Mouse (Mus musculus) CH12.LX (cell line): ENCODE results near the gene Ptprd. TPM values are rescaled to one million over a fixed set of nuclear protein-coding genes. Genes with fewer than 3 reads are reported as not detected.

Source experiments
- DNase-seq: peaks from one replicate; pipeline ENCODE4 v3.0.0-alpha.2; 2013; ENCODE audit errors: extremely low read depth
- H3K27ac ChIP-seq: 2 replicates; pipeline ENCODE4 v1.5.1; 2012; ENCODE audit warnings: low read depth, mild to moderate bottlenecking, control low read depth, moderate library complexity; ENCODE audit not compliant: insufficient read depth
- H3K27me3 ChIP-seq: replicated peaks from 2 replicates; pipeline ENCODE3; 2012; ENCODE audit warnings: inconsistent platforms
- H3K36me3 ChIP-seq, 2 experiments: replicated peaks in 1 of 2; 2 replicates each; pipeline versions ENCODE3 to v1.6.1; 2012; ENCODE audit warnings: inconsistent platforms in 1 of 2, low read length in 1 of 2, mild to moderate bottlenecking in 1 of 2, mixed read lengths in 1 of 2, moderate library complexity in 1 of 2; ENCODE audit not compliant: control insufficient read depth in 1 of 2, insufficient read depth in 1 of 2
- H3K4me1 ChIP-seq, 2 experiments: 2 replicates each; pipeline ENCODE4 v1.6.1; 2012; ENCODE audit warnings: inconsistent platforms in 1 of 2, moderate library complexity in 1 of 2; ENCODE audit not compliant: insufficient read depth in 2 of 2, control insufficient read depth in 1 of 2
- H3K4me2 ChIP-seq: 2 replicates; pipeline ENCODE4 v1.6.1; 2012; ENCODE audit warnings: low read depth, mild to moderate bottlenecking, control low read depth; ENCODE audit not compliant: poor library complexity, insufficient read depth, severe bottlenecking
- H3K4me3 ChIP-seq, 3 experiments: fragments of 150-350 bp in 1 of 3; sonication (generic) in 1 of 3; replicated peaks in 1 of 3; 2 replicates each; pipeline versions ENCODE3 to v1.5.1; 2011 to 2012; ENCODE audit warnings: low read depth in 2 of 3, low read length in 2 of 3, mild to moderate bottlenecking in 2 of 3, moderate library complexity in 2 of 3, control low read depth in 1 of 3, improper control_type of control experiment in 1 of 3, inconsistent platforms in 1 of 3, mixed read lengths in 1 of 3; ENCODE audit not compliant: poor library complexity in 1 of 3
- H3K79me2 ChIP-seq: replicated peaks from 2 replicates; pipeline ENCODE4 v1.6.1; 2012; ENCODE audit warnings: mild to moderate bottlenecking, moderate library complexity; ENCODE audit not compliant: control insufficient read depth, poor library complexity, insufficient read depth, severe bottlenecking; ENCODE audit errors: extremely low read depth
- H3K9ac ChIP-seq: 2 replicates; pipeline ENCODE4 v1.6.1; 2012; ENCODE audit warnings: low read depth, mild to moderate bottlenecking, control low read depth, moderate library complexity; ENCODE audit not compliant: insufficient read depth
- H3K9me3 ChIP-seq: replicated peaks from 2 replicates; pipeline ENCODE3; 2012; ENCODE audit warnings: low read length, inconsistent platforms, mixed read lengths
- BHLHE40 ChIP-seq: IDR thresholded peaks from 2 replicates; pipeline ENCODE4 v1.6.1; 2011; ENCODE audit warnings: mild to moderate bottlenecking, low read depth, low read length, improper control_type of control experiment
- CHD1 ChIP-seq: IDR thresholded peaks from 2 replicates; pipeline ENCODE4 v1.6.1; 2012; ENCODE audit warnings: low read depth, low read length, improper control_type of control experiment, inconsistent platforms
- CHD2 ChIP-seq: IDR thresholded peaks from 2 replicates; pipeline ENCODE4 v1.6.1; 2011; ENCODE audit warnings: low read length, improper control_type of control experiment
- CTCF ChIP-seq, 2 experiments: IDR thresholded peaks in 1 of 2; conservative IDR thresholded peaks in 1 of 2; 2 replicates each; pipeline ENCODE4 v1.5.1; 2011 to 2012; ENCODE audit warnings: low read depth in 2 of 2, low read length in 2 of 2, improper control_type of control experiment in 1 of 2, inconsistent platforms in 1 of 2, mild to moderate bottlenecking in 1 of 2, moderate library complexity in 1 of 2
- E2F4 ChIP-seq: IDR thresholded peaks from 2 replicates; pipeline ENCODE4 v1.6.1; 2011; ENCODE audit warnings: low read depth, low read length, improper control_type of control experiment; ENCODE audit not compliant: insufficient replicate concordance
- ELF1 ChIP-seq: IDR thresholded peaks from 2 replicates; pipeline ENCODE4 v1.6.1; 2014; ENCODE audit warnings: low read depth, mild to moderate bottlenecking, inconsistent platforms, low read length, improper control_type of control experiment
- GABPA ChIP-seq: IDR thresholded peaks from 2 replicates; pipeline ENCODE4 v1.6.1; 2012; ENCODE audit warnings: low read depth, low read length, improper control_type of control experiment, inconsistent platforms; ENCODE audit not compliant: insufficient replicate concordance
- HCFC1 ChIP-seq: IDR thresholded peaks from 2 replicates; pipeline ENCODE4 v1.6.1; 2012; ENCODE audit warnings: low read depth, mild to moderate bottlenecking, inconsistent platforms, low read length, improper control_type of control experiment
- IRF4 ChIP-seq: IDR thresholded peaks from 2 replicates; pipeline ENCODE4 v1.6.1; 2014; ENCODE audit warnings: low read depth, mild to moderate bottlenecking, inconsistent platforms, low read length, improper control_type of control experiment
- JUN ChIP-seq: IDR thresholded peaks from 2 replicates; pipeline ENCODE4 v1.6.1; 2011; ENCODE audit warnings: low read depth, mild to moderate bottlenecking, low read length, improper control_type of control experiment, moderate library complexity; ENCODE audit not compliant: insufficient read depth
- MAFK ChIP-seq: IDR thresholded peaks from 2 replicates; pipeline ENCODE4 v1.6.1; 2011; ENCODE audit warnings: low read length, improper control_type of control experiment; ENCODE audit not compliant: insufficient replicate concordance
- MAZ ChIP-seq: IDR thresholded peaks from 2 replicates; pipeline ENCODE4 v1.6.1; 2012; ENCODE audit warnings: low read depth, mild to moderate bottlenecking, inconsistent platforms, low read length, improper control_type of control experiment, moderate library complexity
- MEF2A ChIP-seq: IDR thresholded peaks from 2 replicates; pipeline ENCODE4 v1.6.1; 2014; ENCODE audit warnings: low read depth, mild to moderate bottlenecking, inconsistent platforms, low read length, improper control_type of control experiment, borderline replicate concordance
- MXI1 ChIP-seq: IDR thresholded peaks from 2 replicates; pipeline ENCODE4 v1.6.1; 2011; ENCODE audit warnings: mild to moderate bottlenecking, low read depth, low read length, improper control_type of control experiment
- MYC ChIP-seq: IDR thresholded peaks from 2 replicates; pipeline ENCODE4 v1.6.1; 2011; ENCODE audit warnings: low read depth, mild to moderate bottlenecking, improper control_type of control experiment, low read length
- POLR2A ChIP-seq: IDR thresholded peaks from 2 replicates; pipeline ENCODE4 v1.6.1; 2011; ENCODE audit warnings: low read depth, mild to moderate bottlenecking, improper control_type of control experiment, low read length
- POLR2AphosphoS2 ChIP-seq: IDR thresholded peaks from 2 replicates; pipeline ENCODE4 v1.6.1; 2011; ENCODE audit warnings: low read depth, low read length, improper control_type of control experiment
- RCOR1 ChIP-seq: conservative IDR thresholded peaks from 2 replicates; pipeline ENCODE4 v1.6.1; 2012; ENCODE audit warnings: low read depth, mild to moderate bottlenecking, inconsistent platforms, low read length, improper control_type of control experiment
- SMC3 ChIP-seq: IDR thresholded peaks from 2 replicates; pipeline ENCODE4 v1.6.1; 2011; ENCODE audit warnings: low read depth, low read length, improper control_type of control experiment
- TBP ChIP-seq: conservative IDR thresholded peaks from 2 replicates; pipeline ENCODE4 v1.6.1; 2011; ENCODE audit warnings: low read depth, low read length, improper control_type of control experiment
- UBTF ChIP-seq: IDR thresholded peaks from 2 replicates; pipeline ENCODE4 v1.6.1; 2012; ENCODE audit warnings: low read depth, mild to moderate bottlenecking, inconsistent platforms, low read length, improper control_type of control experiment, moderate library complexity
- USF1 ChIP-seq: IDR thresholded peaks from 2 replicates; pipeline ENCODE4 v1.6.1; 2014; ENCODE audit warnings: low read depth, mild to moderate bottlenecking, inconsistent platforms, low read length, improper control_type of control experiment
- USF2 ChIP-seq: conservative IDR thresholded peaks from 2 replicates; pipeline ENCODE4 v1.6.1; 2011; ENCODE audit warnings: low read depth, low read length, improper control_type of control experiment
- ZC3H11A ChIP-seq: IDR thresholded peaks from 2 replicates; pipeline ENCODE4 v1.6.1; 2012; ENCODE audit warnings: low read depth, mild to moderate bottlenecking, inconsistent platforms, low read length, improper control_type of control experiment
- ZKSCAN1 ChIP-seq: IDR thresholded peaks from 2 replicates; pipeline ENCODE4 v1.6.1; 2012; ENCODE audit warnings: low read depth, inconsistent platforms, low read length, improper control_type of control experiment, borderline replicate concordance
- ZMIZ1 ChIP-seq: IDR thresholded peaks from 2 replicates; pipeline ENCODE4 v1.6.1; 2012; ENCODE audit warnings: low read depth, mild to moderate bottlenecking, inconsistent platforms, low read length, improper control_type of control experiment
- dilution Hi-C: fragments of 300-500 bp; cut with MboI; formaldehyde crosslinking; loops from 2 replicates; pipeline ENCODE4 v1.14.3; 2020; ENCODE audit warnings: low sequenced_read_pairs; ENCODE audit not compliant: extremely low pct_unique_long_range_greater_than_20kb, extremely low pct_ligation_motif_present
- in situ Hi-C: fragments of 300-500 bp; cut with MboI; formaldehyde crosslinking; loops from 3 replicates; pipeline ENCODE4 v1.14.3; 2019; ENCODE audit warnings: low sequenced_read_pairs, low pct_ligation_motif_present, low pct_unique_long_range_greater_than_20kb, mixed read lengths
- polyA plus RNA-seq: library from polyadenylated mRNA; unstranded; fragments of >175 nt; gene quantifications from 2 replicates; pipeline ENCODE4 v1.2.1, GENCODE M21; 2012; ENCODE audit warnings: low read depth; ENCODE audit not compliant: insufficient read length
- total RNA-seq, 2 experiments: library from RNA; depleted of rRNA; stranded (reverse); fragments of 300-350 nt in 1 of 2; fragments of >200 nt in 1 of 2; gene quantifications; 2 replicates each; pipeline ENCODE4 v1.2.3; 2012 to 2014

Ptprd gene
- total and polyA plus RNA-seq, 3 experiments: not detected

DNA sequence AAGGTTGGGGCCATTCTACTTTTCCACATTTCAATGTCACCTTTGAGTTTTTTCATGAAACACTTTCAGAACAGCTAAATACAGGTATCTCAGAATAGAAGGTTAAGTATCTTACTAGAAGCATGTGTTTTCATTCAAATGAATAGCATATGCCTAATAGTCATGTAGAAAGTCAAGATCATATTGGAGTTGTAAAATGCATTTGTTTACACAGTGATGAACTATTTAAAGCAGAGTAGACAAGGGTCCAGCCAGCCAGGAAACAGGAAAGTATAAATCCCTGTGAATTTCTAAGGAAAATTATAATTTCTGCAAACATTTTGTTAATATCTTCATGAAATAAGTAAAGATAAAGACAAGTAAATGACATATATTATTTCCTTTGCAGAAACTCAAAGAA is 1970.2 kb downstream of the Ptprd start:
- no peak overlapping the region for H3K9ac ChIP-seq
- no peak overlapping the region for H3K27ac ChIP-seq
- no peak overlapping the region for H3K4me2 ChIP-seq
- no peaks in the 10 kb centered on the region for H3K79me2 ChIP-seq
- no peak for DNase-seq
- no peak for TF ChIP-seq MEF2A
- no peak for TF ChIP-seq ELF1
- no peak for TF ChIP-seq JUN
- no peak for TF ChIP-seq POLR2A
- no peak for TF ChIP-seq IRF4
- TF ChIP-seq ZC3H11A: no peak
- TF ChIP-seq E2F4: no peak
- no peak for TF ChIP-seq USF2
- TF ChIP-seq MXI1: no peak
- no peak for TF ChIP-seq USF1
- TF ChIP-seq MAZ: no peak
- TF ChIP-seq, all 38 proteins: peak for 0
- Histone ChIP-seq H3K9me3 (peaks cover 50% of the 10 kb centered on the region), H3K4me3 (no peak overlapping the region), H3K27me3 (no peaks in the 10 kb centered on the region), H3K4me1 (no peaks in the 10 kb centered on the region), H3K36me3 (no peaks in the 10 kb centered on the region)
- in situ Hi-C loops (no loop called here), dilution Hi-C loops (no loop called here)

GRCm38 (mm10) chr4:76241140-76241539 is 1970.6 kb downstream of the Ptprd start:
- Histone ChIP-seq H3K27ac (no peak overlapping the region), H3K79me2 (no peaks in the 10 kb centered on the region)
- dilution Hi-C loops: no loop called here
- no peak for TF ChIP-seq ZKSCAN1
- TF ChIP-seq, all 38 proteins: peak for 0
- H3K9ac ChIP-seq: no peak overlapping the region
- in situ Hi-C loops: no loop called here
- H3K4me3 ChIP-seq: no peak overlapping the region
- no peak for DNase-seq
- H3K27me3 ChIP-seq: no peaks in the 10 kb centered on the region
- peaks cover 47% of the 10 kb centered on the region for H3K9me3 ChIP-seq
- H3K4me2 ChIP-seq: no peak overlapping the region
- no peaks in the 10 kb centered on the region for H3K4me1 ChIP-seq
- H3K36me3 ChIP-seq: no peaks in the 10 kb centered on the region

GRCm38 (mm10) chr4:76239063-76239462 is 1972.7 kb downstream of the Ptprd start:
- DNase-seq: no peak
- no peaks in the 10 kb centered on the region for H3K4me1 ChIP-seq
- in situ Hi-C loops: no loop called here
- no peaks in the 10 kb centered on the region for H3K79me2 ChIP-seq
- H3K27me3 ChIP-seq: no peaks in the 10 kb centered on the region
- peaks cover 47% of the 10 kb centered on the region for H3K9me3 ChIP-seq
- H3K36me3 ChIP-seq: no peaks in the 10 kb centered on the region
- no peak overlapping the region for H3K9ac ChIP-seq
- no peak overlapping the region for H3K27ac ChIP-seq
- dilution Hi-C loops: no loop called here
- H3K4me3 ChIP-seq: no peak overlapping the region
- H3K4me2 ChIP-seq: no peak overlapping the region
- TF ChIP-seq CHD2 (no peak), CTCF (conservative IDR thresholded peaks at IDR 0.05 in 1 of 2, IDR thresholded peaks at IDR 0.05 in 1 of 2; ENCODE audit: low read depth in 2 of 2, low read length in 2 of 2) (no peak), POLR2AphosphoS2 (no peak), HCFC1 (no peak), MYC (no peak), MAFK (no peak), GABPA (no peak), JUN (no peak), UBTF (no peak), USF1 (no peak), MEF2A (no peak), TBP (no peak), IRF4 (no peak), ZMIZ1 (no peak), SMC3 (no peak), CHD1 (no peak), BHLHE40 (no peak), RCOR1 (no peak), ZC3H11A (no peak)
